Mouse (Mus musculus) midbrain, postnatal 0 days (tissue): ENCODE measurements around the gene Krt80. TPM values are rescaled to one million over a fixed set of nuclear protein-coding genes. Genes with fewer than 3 reads are reported as not detected.
A peak's percentile ranks its signal among the peaks of the same experiment; 100 is the strongest.

Experiments
- ATAC-seq: fragments of 200-750 bp; cut with Nextera tagmentation; 2 replicates; pipeline ENCODE4 v1.8.0; 2017; ENCODE audit warnings: moderate number of reproducible peaks, mild to moderate bottlenecking, moderate TSS enrichment, moderate library complexity; ENCODE audit not compliant: low FRiP score
- DNase-seq: peaks from one replicate; pipeline ENCODE4 v3.0.0-alpha.2; 2015; ENCODE audit warnings: low spot score
- H3K27ac ChIP-seq: fragments of 300-500 bp; sonication (generic); 2 replicates; pipeline ENCODE4 v1.5.1; 2014; ENCODE audit warnings: low read depth, mild to moderate bottlenecking, low read length, mixed read lengths
- H3K27me3 ChIP-seq: fragments of 300-500 bp; sonication (generic); 2 replicates; pipeline ENCODE4 v1.6.1; 2014; ENCODE audit warnings: low read length, control low read depth, mixed read lengths; ENCODE audit not compliant: insufficient read depth
- H3K36me3 ChIP-seq: fragments of 300-500 bp; sonication (generic); 2 replicates; pipeline ENCODE4 v1.6.1; 2014; ENCODE audit warnings: low read length, control low read depth, mixed read lengths; ENCODE audit not compliant: insufficient read depth
- H3K4me1 ChIP-seq: fragments of 300-500 bp; sonication (generic); 2 replicates; pipeline ENCODE4 v1.6.1; 2014; ENCODE audit warnings: mild to moderate bottlenecking, control low read depth, antibody characterized with exemption, low read length, mixed read lengths; ENCODE audit not compliant: insufficient read depth
- H3K4me2 ChIP-seq: fragments of 300-500 bp; sonication (generic); 2 replicates; pipeline ENCODE4 v1.6.1; 2014; ENCODE audit warnings: low read depth, mild to moderate bottlenecking, low read length, mixed read lengths; ENCODE audit not compliant: poor library complexity, severe bottlenecking
- H3K4me3 ChIP-seq: fragments of 300-500 bp; sonication (generic); 2 replicates; pipeline ENCODE4 v1.5.1; 2014; ENCODE audit warnings: low read depth, mild to moderate bottlenecking, low read length, moderate library complexity
- H3K9ac ChIP-seq: fragments of 300-500 bp; sonication (generic); replicated peaks from 2 replicates; pipeline ENCODE4 v1.6.1; 2014; ENCODE audit warnings: mild to moderate bottlenecking, low read length, moderate library complexity, mixed read lengths; ENCODE audit not compliant: poor library complexity, severe bottlenecking
- H3K9me3 ChIP-seq: fragments of 300-500 bp; sonication (generic); 2 replicates; pipeline ENCODE4 v1.6.1; 2016; ENCODE audit warnings: low read length, control low read depth
- CTCF ChIP-seq: IDR thresholded peaks from 2 replicates; pipeline ENCODE4 v1.5.1; 2016; ENCODE audit warnings: antibody characterized with exemption, mild to moderate bottlenecking
- WGBS: fragments of 180-500 bp; shearing (Covaris S2); extraction: QIAGEN DNeasy Blood & Tissue Kit; methylation state at CpG from one replicate; pipeline ENCODE4 v1.1.7; 2014; 5-methylcytosine and 5-hydroxymethylcytosine counted together
- polyA plus RNA-seq: library from polyadenylated mRNA; unstranded; fragments of >200 nt; fragmentation: Nextera tagmentation; extraction: Ambion mirVana; gene quantifications from 2 replicates; pipeline ENCODE4 v1.2.1, GENCODE M21; 2015
- total RNA-seq: library from RNA; depleted of rRNA; stranded (reverse); fragments of >200 nt; gene quantifications from 2 replicates; pipeline ENCODE4 v1.2.3, GENCODE M21; 2014; rRNA removed

Krt80 gene
- total RNA-seq (0.09 and 1.0 TPM in 2 replicates), polyA plus RNA-seq (0.16 and 0.33 TPM in 2 replicates)

- no peak for TF ChIP-seq CTCF
- ATAC-seq = no peak
- Histone ChIP-seq H3K4me1 (no peaks in the 10 kb centered on the region), H3K9ac (no peak within 1 kb of the TSS; the same call in 1 of the 2 replicates), H3K27me3 (no peaks in the 10 kb centered on the region), H3K36me3 (no peaks in the 10 kb centered on the region), H3K4me3 (no peak within 1 kb of the TSS), H3K9me3 (no peaks in the 10 kb centered on the region), H3K4me2 (no peak within 1 kb of the TSS), H3K27ac (no peak within 1 kb of the TSS)
- peak; percentile 42 for DNase-seq
- 69% methylated on average over 21 of the region's 22 CpGs for WGBS
Measured at GRCm38 (mm10) chr15:101370101-101370911, at the start of gene Krt80. TSS of gene Krt80 (minus strand) at chr15:101370162.

GRCm38 (mm10) chr15:101418950-101419349, 49.0 kb upstream of the Krt80 start:
- WGBS = 79% methylated on average over 4 of the region's 4 CpGs
- H3K4me1 ChIP-seq = no peaks in the 10 kb centered on the region
- H3K27ac ChIP-seq = no peak overlapping the region
- H3K9me3 ChIP-seq = no peaks in the 10 kb centered on the region
- peak; percentile 35 for DNase-seq
- H3K4me3 ChIP-seq = no peak overlapping the region
- no peak overlapping the region for H3K4me2 ChIP-seq
- no peak for ATAC-seq
- peaks cover 3% of the 10 kb centered on the region; the same call in 1 of the 2 replicates for H3K27me3 ChIP-seq
- no peak for TF ChIP-seq CTCF
- H3K36me3 ChIP-seq = no peaks in the 10 kb centered on the region
- no peak overlapping the region for H3K9ac ChIP-seq

- ATAC-seq (no peak), DNase-seq (no peak)
- Histone ChIP-seq H3K27me3 (peaks cover 13% of the 10 kb centered on the region), H3K36me3 (no peaks in the 10 kb centered on the region), H3K9ac (no peak overlapping the region), H3K4me2 (no peak overlapping the region), H3K4me3 (no peak overlapping the region), H3K27ac (no peak overlapping the region), H3K9me3 (no peaks in the 10 kb centered on the region), H3K4me1 (no peaks in the 10 kb centered on the region)
- 45% methylated on average over 11 of the region's 11 CpGs for WGBS
- TF ChIP-seq CTCF = no peak
Measured at GRCm38 (mm10) chr15:101414807-101415565, 45.0 kb upstream of the Krt80 start.

GRCm38 (mm10) chr15:101413916-101414635, 44.1 kb upstream of the Krt80 start:
- 57% methylated on average over 7 of the region's 7 CpGs for whole genome bisulfite sequencing
- no peaks in the 10 kb centered on the region for H3K4me1 ChIP-seq
- DNase-seq = no peak
- TF ChIP-seq CTCF = peak; percentile 35
- no peak overlapping the region for H3K4me2 ChIP-seq
- H3K27me3 ChIP-seq = peaks cover 10% of the 10 kb centered on the region
- H3K9me3 ChIP-seq = no peaks in the 10 kb centered on the region
- no peak overlapping the region for H3K9ac ChIP-seq
- H3K27ac ChIP-seq = no peak overlapping the region
- no peak for ATAC-seq
- no peaks in the 10 kb centered on the region for H3K36me3 ChIP-seq
- H3K4me3 ChIP-seq = no peak overlapping the region

GRCm38 (mm10) chr15:101412188-101412587, 42.2 kb upstream of the Krt80 start:
- H3K27ac ChIP-seq = no peak overlapping the region
- no peak for ATAC-seq
- H3K4me1 ChIP-seq = no peaks in the 10 kb centered on the region
- WGBS = 27% methylated on average over 31 of the region's 31 CpGs
- no peaks in the 10 kb centered on the region for H3K9me3 ChIP-seq
- H3K27me3 ChIP-seq = peaks cover 10% of the 10 kb centered on the region
- H3K4me2 ChIP-seq = no peak overlapping the region
- TF ChIP-seq CTCF = no peak
- H3K9ac ChIP-seq = no peak overlapping the region
- no peak overlapping the region for H3K4me3 ChIP-seq
- no peak for DNase-seq
- no peaks in the 10 kb centered on the region for H3K36me3 ChIP-seq
